Mouse (Mus musculus) embryo, embryonic 10 days (tissue): Measurements from ENCODE around the gene Gm382.

Source experiments
- DNase-seq: peaks from one replicate; pipeline ENCODE4 v3.0.0-alpha.2; 2015; ENCODE audit warnings: low spot score

Gene Gm382

GRCm38 (mm10) chrX:127039672-127040071 lies at the start of gene Gm382:
Gene Gm382 (plus strand): TSS chrX:127039972.
- DNase-seq: no peak

GRCm38 (mm10) chrX:127070179-127070578 lies 30.4 kb downstream of the Gm382 start:
- DNase-seq: no peak

- DNase-seq: no peak
Measured at GRCm38 (mm10) chrX:127091282-127091681, 51.5 kb downstream of the Gm382 start.

GRCm38 (mm10) chrX:127093036-127093435 lies 53.3 kb downstream of the Gm382 start:
- no peak for DNase-seq

GRCm38 (mm10) chrX:127093961-127094360 lies 54.2 kb downstream of the Gm382 start:
- no peak for DNase-seq

GRCm38 (mm10) chrX:127104341-127104740 lies 64.6 kb downstream of the Gm382 start:
- no peak for DNase-seq
